Mouse (Mus musculus) intestine, embryonic 16.5 days (tissue): ENCODE results near the gene Ttll1. TPM values are rescaled to one million over a fixed set of nuclear protein-coding genes. Genes with fewer than 3 reads are reported as not detected.

Experiments used
- ATAC-seq: fragments of 200-750 bp; cut with Nextera tagmentation; 2 replicates; pipeline ENCODE4 v1.8.0; 2017; ENCODE audit warnings: moderate TSS enrichment, moderate library complexity
- H3K27ac ChIP-seq: fragments of 300-500 bp; sonication (generic); 2 replicates; pipeline ENCODE4 v1.5.1; 2014; ENCODE audit warnings: mild to moderate bottlenecking, low read length
- H3K27me3 ChIP-seq: fragments of 300-500 bp; sonication (generic); replicated peaks from 2 replicates; pipeline ENCODE4 v1.6.1; 2014; ENCODE audit warnings: low read length, control low read depth, mixed read lengths; ENCODE audit not compliant: control insufficient read depth, insufficient read depth
- H3K36me3 ChIP-seq: fragments of 300-500 bp; sonication (generic); 2 replicates; pipeline ENCODE4 v1.6.1; 2014; ENCODE audit warnings: low read length, control low read depth; ENCODE audit not compliant: control insufficient read depth, insufficient read depth
- H3K4me1 ChIP-seq: fragments of 300-500 bp; sonication (generic); 2 replicates; pipeline ENCODE4 v1.6.1; 2014; ENCODE audit warnings: low read length, control low read depth, mixed read lengths; ENCODE audit not compliant: control insufficient read depth, insufficient read depth
- H3K4me2 ChIP-seq: fragments of 300-500 bp; sonication (generic); 2 replicates; pipeline ENCODE4 v1.6.1; 2014; ENCODE audit warnings: low read depth, low read length, control low read depth
- H3K4me3 ChIP-seq: fragments of 300-500 bp; sonication (generic); 2 replicates; pipeline ENCODE4 v1.5.1; 2014; ENCODE audit warnings: mild to moderate bottlenecking, low read length
- H3K9ac ChIP-seq: fragments of 300-500 bp; sonication (generic); 2 replicates; pipeline ENCODE4 v1.6.1; 2014; ENCODE audit warnings: low read depth, low read length
- H3K9me3 ChIP-seq: fragments of 300-500 bp; sonication (generic); 2 replicates; pipeline ENCODE4 v1.6.1; 2016; ENCODE audit warnings: low read length, control low read depth; ENCODE audit not compliant: control insufficient read depth
- WGBS: fragments of 180-500 bp; shearing (Covaris S2); extraction: QIAGEN DNeasy Blood & Tissue Kit; methylation state at CpG from one replicate; pipeline ENCODE4 v1.1.7; 2014; 5-methylcytosine and 5-hydroxymethylcytosine counted together
- microRNA-seq: library from miRNA; unstranded; fragments of <30 nt; microRNA quantifications from one replicate; pipeline ENCODE4, GENCODE M21; 2016
- polyA plus RNA-seq: library from polyadenylated mRNA; unstranded; fragments of >200 nt; fragmentation: Nextera tagmentation; extraction: Ambion mirVana; gene quantifications from 2 replicates; pipeline ENCODE4 v1.2.1, GENCODE M21; 2015

Ttll1 gene
- polyA plus RNA-seq, 1 experiment from 2014 or later = 17.1 TPM

DNA sequence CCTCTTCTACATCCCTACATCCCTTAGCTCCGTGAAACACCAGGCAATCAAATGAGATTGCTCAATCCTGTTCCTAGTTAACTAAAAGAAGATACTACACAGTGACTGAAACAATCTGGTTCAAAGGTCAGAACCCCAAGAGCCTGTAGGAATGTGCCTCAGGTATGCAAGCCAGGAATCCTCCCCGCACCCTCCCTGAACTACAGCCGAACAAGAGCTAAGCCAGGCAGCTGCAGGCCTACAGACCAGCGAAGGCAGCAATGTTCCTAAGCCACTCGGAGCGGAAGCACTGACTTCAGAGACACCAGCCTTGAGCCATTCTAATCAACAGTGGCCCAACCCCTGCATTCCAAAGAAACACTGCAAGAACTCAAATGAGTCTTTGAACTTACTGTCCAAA is 66.3 kb downstream of the Ttll1 start:
- no peaks in the 10 kb centered on the region for H3K9me3 ChIP-seq
- H3K27me3 ChIP-seq = no peaks in the 10 kb centered on the region
- ATAC-seq = peak; percentile 91
- peaks cover 54% of the 10 kb centered on the region for H3K4me1 ChIP-seq
- peak overlapping the region; percentile 68 for H3K27ac ChIP-seq
- 0 out of 2 replicates have a peak overlapping the region, but pooled peaks have one; percentile 4 for H3K4me2 ChIP-seq
- no peak overlapping the region for H3K4me3 ChIP-seq
- 41% methylated on average over 6 of the region's 6 CpGs for WGBS
- H3K9ac ChIP-seq = no peak overlapping the region
- no peaks in the 10 kb centered on the region for H3K36me3 ChIP-seq

- ATAC-seq = no peak
- no peaks in the 10 kb centered on the region for H3K36me3 ChIP-seq
- WGBS = 89% methylated on average over 4 of the region's 4 CpGs
- no peaks in the 10 kb centered on the region for H3K27me3 ChIP-seq
- peaks cover 40% of the 10 kb centered on the region for H3K4me1 ChIP-seq
- no peak overlapping the region for H3K27ac ChIP-seq
- H3K4me3 ChIP-seq = no peak overlapping the region
- H3K4me2 ChIP-seq = no peak overlapping the region
- H3K9ac ChIP-seq = no peak overlapping the region
- no peaks in the 10 kb centered on the region for H3K9me3 ChIP-seq
These were observed 68.1 kb downstream of the Ttll1 start for GRCm38 (mm10) chr15:83442495-83443037.

DNA sequence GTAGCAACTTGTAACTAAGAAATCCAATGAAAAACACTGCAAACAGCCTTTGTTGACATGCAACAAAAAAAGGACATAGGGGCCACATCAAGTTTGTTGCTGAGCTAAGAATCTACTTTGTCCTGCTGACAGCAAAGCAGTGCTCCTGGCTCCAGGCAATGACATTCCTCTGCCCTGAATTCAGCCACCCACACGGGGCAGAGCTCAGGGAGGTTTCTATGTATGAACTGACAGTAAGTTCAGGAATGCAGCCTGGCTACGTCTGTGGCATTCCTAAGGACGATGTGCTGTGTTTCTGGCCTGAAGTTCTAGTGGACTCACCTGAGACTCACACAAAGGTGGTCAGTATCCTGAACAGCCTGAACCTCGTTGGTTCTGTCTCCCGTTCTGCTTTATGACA is 70.0 kb downstream of the Ttll1 start:
- peaks cover 25% of the 10 kb centered on the region for H3K4me1 ChIP-seq
- H3K9me3 ChIP-seq = no peaks in the 10 kb centered on the region
- H3K27me3 ChIP-seq = no peaks in the 10 kb centered on the region
- H3K27ac ChIP-seq = no peak overlapping the region
- no peak overlapping the region for H3K4me3 ChIP-seq
- H3K9ac ChIP-seq = no peak overlapping the region
- ATAC-seq = no peak
- no peak overlapping the region for H3K4me2 ChIP-seq
- 49% methylated on average over 5 of the region's 5 CpGs for WGBS
- H3K36me3 ChIP-seq = no peaks in the 10 kb centered on the region

DNA sequence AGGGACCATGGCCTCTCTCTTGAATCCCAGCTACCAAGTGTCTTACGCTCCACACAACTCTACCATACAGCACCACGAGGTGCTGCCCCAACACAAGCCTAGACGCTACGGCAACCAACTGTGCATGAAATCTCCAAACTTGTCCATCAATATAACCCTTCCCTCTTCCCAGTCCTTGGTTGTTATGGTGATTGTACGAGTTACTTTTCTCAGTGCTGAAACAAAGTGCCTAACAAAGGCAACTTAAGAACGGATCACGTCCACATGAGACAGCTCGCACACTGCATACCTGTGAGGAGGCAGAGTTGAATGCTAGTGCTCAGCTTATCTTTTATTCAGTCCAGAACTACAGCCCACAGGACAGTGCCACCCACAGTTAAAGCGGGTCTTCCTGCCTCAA is 74.2 kb downstream of the Ttll1 start:
- 83% methylated on average over 9 of the region's 9 CpGs for WGBS

GRCm38 (mm10) chr15:83435324-83436090 is 75.2 kb downstream of the Ttll1 start:
- Histone ChIP-seq H3K9me3 (no peaks in the 10 kb centered on the region), H3K4me2 (no peak overlapping the region), H3K36me3 (no peaks in the 10 kb centered on the region), H3K27ac (no peak overlapping the region), H3K27me3 (no peaks in the 10 kb centered on the region), H3K4me3 (no peak overlapping the region), H3K9ac (no peak overlapping the region), H3K4me1 (peaks cover 24% of the 10 kb centered on the region)
- 82% methylated on average over 8 of the region's 8 CpGs for WGBS
- ATAC-seq = no peak

More for the DNA sequence above, 74.2 kb downstream of the Ttll1 start:
- no peak overlapping the region for H3K4me2 ChIP-seq
- ATAC-seq = no peak
- no peaks in the 10 kb centered on the region for H3K36me3 ChIP-seq
- H3K4me3 ChIP-seq = no peak overlapping the region
- no peaks in the 10 kb centered on the region for H3K27me3 ChIP-seq
- peaks cover 24% of the 10 kb centered on the region for H3K4me1 ChIP-seq
- no peaks in the 10 kb centered on the region for H3K9me3 ChIP-seq
- H3K27ac ChIP-seq = no peak overlapping the region
- H3K9ac ChIP-seq = no peak overlapping the region

- Histone ChIP-seq H3K4me3 (no peak overlapping the region), H3K27me3 (no peaks in the 10 kb centered on the region), H3K4me2 (no peak overlapping the region), H3K9me3 (no peaks in the 10 kb centered on the region), H3K36me3 (no peaks in the 10 kb centered on the region), H3K9ac (no peak overlapping the region), H3K27ac (no peak overlapping the region), H3K4me1 (peaks cover 24% of the 10 kb centered on the region)
- WGBS = 73% methylated on average over 4 of the region's 4 CpGs
- ATAC-seq = no peak
These were observed 76.0 kb downstream of the Ttll1 start for GRCm38 (mm10) chr15:83434692-83435091.

Small RNA genes lying within 50 kb of the gene (microRNA-seq; reads per million reads assigned to microRNA genes)
- gene Gm24575 = not detected

Other genes with a start within 250 kb of the Ttll1 start
- 77.9 and 86.6 TPM in 2 replicates for gene Arfgap3, start 160.6 kb downstream of the Ttll1 start, polyA plus RNA-seq
- gene Pacsin2, start 46.3 kb downstream of the Ttll1 start, polyA plus RNA-seq = 76.4 and 81.6 TPM in 2 replicates
- 3.1 and 4.3 TPM in 2 replicates for gene Bik, start 16.0 kb upstream of the Ttll1 start, polyA plus RNA-seq
- gene Tspo, start 52.7 kb upstream of the Ttll1 start, polyA plus RNA-seq = 128 and 133 TPM in 2 replicates
- 26.4 and 27.0 TPM in 2 replicates for gene Mcat, start 52.9 kb upstream of the Ttll1 start, polyA plus RNA-seq
- gene Ttll12, start 84.3 kb upstream of the Ttll1 start, polyA plus RNA-seq = 29.3 and 30.2 TPM in 2 replicates
- gene Scube1, start 214.1 kb upstream of the Ttll1 start, polyA plus RNA-seq = 3.6 and 4.1 TPM in 2 replicates